Mouse (Mus musculus) urinary bladder, postnatal 25 days (tissue): Measurements from ENCODE around the gene Pip5k1a.
"Not testable (repeated sequence)": the region's sequence is repeated elsewhere in the genome, so short reads cannot be mapped to it uniquely, and the experiment has no call there.

Experiments used
- DNase-seq: peaks from one replicate; pipeline ENCODE4 v3.0.0; 2022; ENCODE audit warnings: low spot score

Pip5k1a gene

DNA sequence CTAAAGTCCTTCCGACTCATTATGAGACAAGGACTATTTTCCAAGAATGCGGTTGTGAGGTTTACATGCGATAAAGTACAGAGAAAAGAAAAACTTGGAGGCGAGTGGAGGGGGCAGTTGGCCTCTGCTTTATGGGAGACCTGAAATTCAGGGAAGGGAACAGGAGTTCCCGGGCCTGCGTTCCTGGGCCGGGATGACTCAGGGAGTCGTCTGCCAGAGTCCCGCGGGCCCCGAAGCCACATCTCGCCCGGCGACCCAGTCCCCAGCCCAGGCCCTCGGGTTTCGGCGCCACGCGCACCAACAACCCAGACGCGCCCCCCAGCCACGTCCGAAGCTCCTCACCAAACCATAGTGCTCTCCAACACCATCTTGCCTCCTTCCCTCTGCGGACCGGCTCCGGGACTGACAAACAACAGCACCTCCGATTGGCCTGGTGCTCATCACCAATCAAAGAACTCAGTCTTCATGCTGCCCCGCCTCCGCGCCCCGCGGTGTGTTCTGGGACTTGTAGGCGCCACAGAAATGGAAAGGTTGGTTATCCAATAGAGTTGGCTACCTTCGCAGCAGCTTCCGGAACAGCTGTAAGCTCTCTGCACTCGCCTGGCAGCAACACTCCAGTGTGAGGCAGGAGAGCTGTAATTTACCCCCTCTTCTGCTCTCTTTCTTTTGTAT, 64.4 kb downstream of the Pip5k1a start, which contains the start of gene Psmd4:
TSS of gene Psmd4 (minus strand) at position 449 of the 672 bp plus-strand sequence.
- DNase-seq = peak; percentile 95

DNA sequence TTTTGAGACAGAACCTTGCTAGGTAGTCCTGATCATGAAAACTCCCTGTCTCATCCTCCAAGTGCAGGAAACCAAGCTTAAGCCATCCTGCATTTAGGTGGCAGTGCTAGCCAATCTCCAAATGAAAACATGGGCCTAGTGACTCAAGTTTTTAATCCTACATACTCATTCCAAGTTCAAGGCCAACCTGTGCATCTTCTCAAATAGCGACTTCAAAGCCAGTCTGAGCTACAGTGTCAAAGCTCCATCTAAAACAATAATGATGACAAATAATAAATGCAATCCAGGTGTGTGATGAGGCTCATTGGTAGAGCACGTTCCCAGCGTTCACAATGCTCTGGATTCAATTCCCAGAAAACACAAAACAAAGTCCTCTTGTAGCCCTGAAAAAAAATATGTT, 65.1 kb downstream of the Pip5k1a start:
- no peak for DNase-seq

DNA sequence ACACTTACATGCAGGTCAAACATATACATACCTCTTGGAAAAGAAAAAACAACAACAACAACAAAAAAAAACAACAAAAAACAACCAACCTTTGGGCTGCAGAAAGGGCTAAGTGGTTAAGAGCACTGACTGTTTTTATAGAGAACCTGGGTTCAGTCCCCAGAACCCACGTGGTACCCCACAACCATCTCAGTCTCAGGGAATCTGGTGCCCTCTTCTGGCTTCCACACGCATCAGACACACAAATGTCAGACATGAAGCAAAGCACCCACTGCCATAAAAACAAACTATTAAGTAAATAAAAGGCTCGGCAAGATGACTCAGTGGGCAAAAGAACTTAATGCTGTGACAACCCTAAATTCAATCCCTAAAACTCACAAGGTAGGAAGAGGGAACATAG, 76.8 kb downstream of the Pip5k1a start:
- no peak for DNase-seq

DNA sequence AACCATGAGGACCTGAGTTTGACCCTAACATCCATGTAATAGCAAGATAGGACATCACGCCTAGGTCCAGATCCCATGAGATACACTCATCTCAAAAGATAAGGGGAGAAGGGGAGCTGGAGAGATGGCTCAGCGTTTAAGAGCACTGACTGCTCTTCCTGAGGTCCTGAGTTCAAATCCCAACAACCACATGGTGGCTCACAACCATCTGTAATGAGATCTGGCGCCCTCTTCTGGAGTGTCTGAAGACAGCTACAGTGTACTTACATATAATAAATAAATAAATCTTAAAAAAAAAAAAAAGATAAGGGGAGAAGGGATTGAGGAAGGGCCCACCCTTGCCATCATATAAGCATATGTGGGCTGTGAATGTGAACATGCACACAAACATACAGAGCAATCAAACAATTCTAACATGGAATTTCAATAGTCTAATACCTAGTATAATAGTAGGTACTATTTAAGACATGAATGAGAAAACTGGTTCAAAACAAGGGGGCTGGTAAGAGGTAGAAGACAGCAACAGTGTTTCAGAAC, 77.4 kb downstream of the Pip5k1a start:
- not testable (repeated sequence) for DNase-seq

DNA sequence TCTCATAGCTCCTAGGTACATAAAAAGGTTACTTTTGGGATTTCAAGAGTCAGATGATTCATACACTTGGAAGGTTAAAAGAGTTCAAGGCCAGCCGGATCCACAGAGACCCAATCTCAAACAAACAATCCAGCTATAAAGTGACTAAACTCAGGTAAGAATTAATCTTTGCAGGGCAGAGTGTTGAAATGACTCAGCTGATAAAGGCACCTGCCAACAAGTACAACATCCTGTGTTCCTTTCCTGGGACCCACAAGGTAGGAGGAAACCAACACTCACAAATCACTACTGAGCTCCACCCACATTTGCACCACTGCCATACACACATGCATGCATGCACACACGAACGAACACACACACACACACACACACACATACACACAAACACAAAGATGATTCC, 78.1 kb downstream of the Pip5k1a start:
- DNase-seq = no peak

DNA sequence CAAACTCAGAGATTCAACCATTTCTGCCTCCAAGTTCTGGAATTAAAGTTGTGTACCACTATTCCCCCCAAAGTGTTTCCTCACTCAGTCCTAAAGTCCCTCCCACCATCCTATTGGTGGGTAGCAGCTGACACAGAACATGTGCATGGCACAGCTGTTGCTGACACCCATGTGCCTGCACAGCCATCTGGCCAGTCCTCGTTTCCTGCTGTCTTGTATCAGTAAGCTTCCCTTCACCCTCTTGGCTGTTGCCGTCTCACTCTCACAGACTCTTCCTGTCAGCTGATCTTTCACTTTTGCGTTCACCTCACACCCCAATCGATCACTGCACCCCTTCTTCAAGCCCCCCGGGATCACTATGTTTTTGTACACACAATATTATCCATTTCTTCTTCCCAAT, 79.0 kb downstream of the Pip5k1a start:
- no peak for DNase-seq

DNA sequence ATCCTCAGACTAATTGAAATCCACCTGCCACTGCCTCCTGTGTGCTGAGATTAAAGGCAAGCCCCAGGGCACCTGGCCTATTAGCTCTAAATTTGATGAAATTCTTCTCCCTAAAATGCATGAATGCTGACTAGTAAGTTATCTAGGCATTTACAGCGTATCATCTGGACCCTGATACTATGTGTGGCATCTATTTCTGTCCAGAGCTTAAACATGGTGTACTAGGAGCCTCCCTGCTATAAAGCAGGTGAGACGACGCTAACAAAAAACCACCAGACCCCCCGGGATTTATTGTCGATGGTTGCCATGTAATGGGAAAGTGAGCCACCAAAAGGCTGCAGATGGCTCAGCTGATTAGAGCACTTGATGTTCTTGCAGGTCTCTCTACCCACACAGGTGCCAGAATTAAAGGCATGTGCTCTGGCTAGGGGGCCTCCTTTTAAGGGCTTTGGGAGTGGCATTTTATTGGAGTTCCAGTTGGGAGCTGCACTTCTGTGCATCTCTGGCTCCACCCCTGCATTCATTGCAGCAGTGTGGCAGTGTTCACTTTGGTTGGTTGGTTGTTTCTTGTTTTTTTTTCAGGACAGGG, 79.6 kb downstream of the Pip5k1a start:
- no peak for DNase-seq

DNA sequence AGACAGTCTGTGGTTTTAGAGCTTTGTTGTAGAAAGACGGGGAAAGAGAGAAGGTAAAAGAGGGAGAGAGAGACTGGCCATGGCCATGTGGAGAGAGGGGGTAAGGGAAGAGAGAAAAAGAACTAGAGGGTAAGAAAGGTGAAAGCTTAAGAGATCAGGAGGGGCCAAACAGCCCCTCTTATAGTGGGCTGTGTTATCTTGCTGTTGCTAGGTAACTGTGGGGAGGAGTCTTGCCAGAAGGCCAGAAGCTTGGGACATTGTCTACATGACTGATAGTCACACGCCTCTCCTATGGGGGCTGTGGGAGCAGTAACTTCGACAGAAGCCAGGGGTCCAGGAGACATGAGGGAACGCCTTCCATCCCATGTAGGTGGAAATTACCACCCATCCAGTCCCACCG, 81.5 kb downstream of the Pip5k1a start:
- DNase-seq = no peak

DNA sequence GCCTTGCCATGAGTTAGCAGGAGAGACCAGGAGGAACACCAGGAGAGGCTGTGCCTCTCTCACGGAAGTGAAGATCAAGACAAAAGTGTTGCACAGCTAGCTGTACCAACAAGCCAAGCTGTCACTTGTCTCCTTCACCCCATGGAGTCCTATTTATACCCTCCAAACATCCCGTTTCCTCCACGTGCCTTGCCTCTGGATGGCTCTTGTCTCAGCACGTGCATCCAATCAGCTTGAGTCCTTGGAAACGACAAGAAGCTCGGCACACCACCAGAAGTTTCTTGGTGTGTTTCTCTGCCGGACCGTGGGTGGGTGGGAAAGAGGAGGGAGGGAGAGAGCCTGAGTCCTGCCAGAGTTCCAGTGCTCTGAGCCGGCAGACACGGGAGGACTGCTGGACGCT, 82.2 kb downstream of the Pip5k1a start:
- no peak for DNase-seq

DNA sequence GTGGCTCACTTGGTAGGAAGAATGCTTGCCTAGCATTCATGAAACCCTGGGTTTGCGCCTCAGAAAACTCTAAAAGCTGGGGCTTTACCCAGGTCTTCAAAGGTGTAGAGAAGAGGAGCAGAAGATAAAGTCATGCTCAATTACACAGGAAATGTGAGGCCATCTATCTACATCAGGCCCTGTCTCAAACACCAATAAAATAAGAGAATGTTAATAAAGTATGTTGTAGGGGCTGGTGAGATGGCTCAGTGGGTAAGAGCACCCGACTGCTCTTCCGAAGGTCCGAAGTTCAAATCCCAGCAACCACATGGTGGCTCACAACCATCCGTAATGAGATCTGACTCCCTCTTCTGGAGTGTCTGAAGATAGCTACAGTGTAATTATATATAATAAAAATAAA, 85.8 kb downstream of the Pip5k1a start:
- DNase-seq = not testable (repeated sequence)

DNA sequence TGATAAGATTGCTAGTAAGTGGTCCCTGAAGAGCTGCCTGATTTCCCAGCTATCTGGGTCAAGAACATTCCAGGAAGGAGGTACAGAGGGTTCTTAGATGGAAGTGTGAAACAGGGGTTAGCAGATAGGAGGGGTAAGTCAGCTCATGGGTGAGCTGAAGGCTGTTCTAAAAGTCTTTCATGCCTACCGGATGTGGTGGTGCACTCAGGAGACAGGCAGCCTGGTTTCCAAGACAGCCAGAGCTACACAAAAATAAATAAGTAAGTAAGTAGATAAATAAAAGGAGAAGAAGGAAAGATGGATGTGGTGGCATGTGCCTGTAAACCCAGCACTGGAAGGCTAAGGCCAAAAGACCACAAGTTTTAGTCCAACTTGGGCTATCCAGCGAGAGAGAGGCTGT, 88.0 kb downstream of the Pip5k1a start:
- DNase-seq = no peak

DNA sequence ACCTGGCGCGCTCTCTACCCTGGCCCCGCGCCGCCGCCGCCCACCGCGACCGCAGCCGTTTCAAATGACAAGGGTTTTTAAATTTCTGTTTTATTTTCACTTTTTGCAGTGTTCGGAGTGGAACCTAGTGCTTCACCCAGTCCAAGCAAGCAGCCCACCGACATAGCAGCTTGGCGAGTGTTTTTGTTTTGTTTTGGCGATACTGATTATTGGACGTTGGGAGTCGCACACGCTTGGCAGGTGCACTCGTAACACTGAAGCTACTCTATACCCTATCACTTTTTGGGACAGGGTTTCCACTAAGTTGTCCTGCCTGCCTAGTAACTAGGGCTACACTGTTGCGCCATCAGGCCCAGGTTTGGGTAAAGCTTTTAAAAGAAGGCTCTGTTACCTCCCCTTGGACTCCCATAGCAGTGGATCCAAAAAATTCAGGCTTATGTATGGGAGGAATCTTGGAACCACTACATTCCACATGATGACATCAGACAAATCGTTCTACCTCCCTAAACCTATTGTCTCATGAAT, 90.1 kb downstream of the Pip5k1a start:
- DNase-seq = no peak

DNA sequence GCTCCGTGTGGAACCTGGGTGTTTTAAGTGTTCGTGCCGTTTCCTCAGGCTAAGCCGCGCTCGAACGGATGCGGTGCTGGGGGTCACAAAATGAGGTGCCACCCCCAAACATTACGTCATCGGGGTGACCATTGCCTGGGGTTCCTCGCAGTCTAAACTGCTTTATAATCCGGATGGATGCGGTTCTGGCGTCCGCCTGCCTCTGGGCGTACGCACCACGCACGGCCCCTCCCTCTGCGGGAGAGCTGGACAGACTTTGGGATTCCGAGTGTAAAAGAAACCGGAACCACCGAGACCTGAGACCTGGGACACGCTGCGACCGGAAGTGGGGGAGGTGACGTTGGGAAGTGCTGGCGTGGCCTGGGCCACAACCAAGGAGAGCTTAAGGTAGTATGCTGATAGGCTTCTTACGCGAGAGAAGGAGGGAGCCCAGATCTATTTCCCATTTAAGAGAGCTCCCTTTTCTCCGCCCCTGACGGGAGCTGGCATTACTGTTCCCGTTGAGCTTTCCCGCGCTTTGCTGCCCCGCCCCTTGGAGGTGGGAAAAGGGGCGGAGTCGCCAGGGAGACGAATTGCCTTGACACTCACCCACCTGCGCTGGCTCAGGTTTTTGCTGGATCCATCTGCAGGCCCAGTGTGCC, 90.7 kb downstream of the Pip5k1a start:
- peak; percentile 90 for DNase-seq

DNA sequence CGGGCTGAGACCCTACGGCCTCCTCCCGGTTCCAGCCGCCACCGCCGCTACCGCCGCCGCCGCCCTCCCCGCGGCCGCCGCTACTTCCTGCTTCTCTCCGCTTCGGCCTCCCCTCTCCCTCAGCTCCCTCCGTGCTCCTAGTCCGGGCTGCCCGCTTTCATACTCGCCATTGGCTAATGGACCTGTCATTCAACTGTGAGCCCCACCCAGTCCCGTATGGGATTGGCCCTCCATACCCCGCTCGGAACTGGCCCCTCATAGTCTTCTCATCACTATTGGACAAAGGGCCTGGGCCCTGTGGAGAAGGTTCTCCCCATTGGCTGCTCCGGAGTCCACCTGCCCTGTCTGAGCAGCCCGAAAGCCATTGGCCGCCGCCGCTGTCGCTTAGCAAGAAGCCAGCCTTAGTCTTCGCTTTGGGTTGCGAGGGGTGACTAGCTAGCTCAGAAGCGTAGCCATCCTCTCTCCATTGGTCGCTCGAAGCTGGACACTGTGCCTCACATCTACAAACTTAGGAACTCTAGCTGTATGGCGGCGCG, 91.3 kb downstream of the Pip5k1a start, which contains the start of gene Zfp687:
TSS of gene Zfp687 (minus strand) at position 112 of the 536 bp plus-strand sequence.
- peak; percentile 96 for DNase-seq

DNA sequence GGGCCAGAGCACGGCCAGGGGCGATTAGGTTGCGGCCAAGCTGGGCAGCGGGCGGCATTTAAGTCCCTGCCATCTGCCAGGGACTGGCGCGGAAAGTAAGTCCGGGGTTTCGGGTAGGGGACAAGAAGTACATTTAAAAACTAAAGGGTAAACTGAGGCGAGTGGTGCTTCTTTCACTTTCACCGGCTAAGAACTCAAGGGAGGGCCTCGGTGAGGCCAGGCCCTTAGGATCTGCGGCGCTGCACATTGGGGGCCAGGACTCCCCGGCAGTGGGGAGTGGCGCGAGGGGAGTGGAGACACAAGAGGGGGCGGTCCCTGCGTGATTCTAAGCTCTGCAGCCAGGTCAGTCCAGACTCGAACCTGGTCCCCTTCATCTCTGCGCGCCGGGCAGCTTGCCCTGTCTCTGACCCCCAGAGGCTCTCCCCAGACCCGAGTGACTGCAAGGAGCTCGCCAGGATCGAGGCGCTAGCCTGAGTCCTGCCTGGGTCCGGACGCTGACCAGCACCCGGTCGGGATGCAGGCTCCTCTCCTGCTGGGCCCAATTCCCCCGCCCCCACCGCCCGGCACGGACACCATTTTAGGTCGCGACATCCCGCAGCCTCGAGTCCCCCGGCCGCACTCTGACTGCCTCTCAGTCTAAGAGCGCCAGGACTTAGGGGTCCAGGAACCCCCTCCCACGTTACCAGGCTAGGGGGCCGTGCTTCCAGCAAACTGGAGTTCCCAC, 92.1 kb downstream of the Pip5k1a start:
- peak; percentile 41 for DNase-seq

DNA sequence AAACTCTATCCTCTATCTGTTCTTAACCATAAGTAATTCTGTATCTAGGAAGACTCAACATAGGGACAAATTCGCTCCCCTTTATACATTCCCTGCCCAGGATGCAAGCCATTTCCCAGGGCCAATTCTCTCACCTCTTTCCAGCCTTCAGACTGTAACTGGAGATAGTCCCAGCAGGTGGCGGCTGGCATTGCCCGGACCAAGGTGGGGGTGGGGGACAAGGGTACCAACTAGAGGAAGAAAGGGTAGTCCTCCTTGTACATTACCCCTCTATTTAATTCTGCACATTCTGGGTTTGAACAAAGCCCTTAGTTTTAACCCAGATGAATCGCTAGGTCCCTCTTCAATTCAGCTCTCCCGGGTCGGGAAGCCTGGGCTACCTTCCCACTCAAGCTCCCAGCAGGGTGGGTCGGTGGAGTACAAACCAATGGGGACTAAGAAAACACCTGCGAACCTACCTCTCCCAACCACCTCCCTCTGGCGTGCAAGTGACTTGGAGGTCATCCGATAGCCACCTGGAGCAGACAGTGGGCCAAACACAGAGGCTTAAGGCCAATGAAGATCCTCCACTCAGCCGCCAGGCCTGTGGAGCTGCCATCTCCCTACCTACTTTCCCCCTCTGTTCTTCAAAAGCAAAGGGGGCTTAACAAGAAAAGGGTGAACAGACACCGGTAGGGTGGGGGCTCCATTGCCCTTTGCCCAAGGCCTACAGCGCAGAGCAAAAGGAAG, 92.9 kb downstream of the Pip5k1a start:
- DNase-seq = no peak

DNA sequence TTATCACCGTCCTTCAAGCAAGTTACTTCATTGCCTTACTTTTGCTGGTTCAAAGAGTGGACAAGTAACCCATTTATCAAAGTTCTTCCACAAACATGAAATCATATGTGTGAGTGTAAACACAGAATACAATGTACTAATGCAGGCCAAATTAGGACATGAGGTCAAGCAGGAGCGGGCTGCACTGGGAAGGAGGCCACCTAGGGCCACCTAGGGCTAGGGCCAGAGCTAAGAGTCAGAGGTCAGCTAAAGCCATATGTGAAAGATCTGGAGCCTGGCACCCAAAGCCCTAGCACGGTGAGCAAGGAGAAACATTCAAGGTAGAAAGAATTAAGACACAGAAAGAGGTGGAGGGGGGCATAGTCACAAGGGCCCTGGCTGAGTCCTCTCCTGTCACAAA, 93.7 kb downstream of the Pip5k1a start:
- no peak for DNase-seq

DNA sequence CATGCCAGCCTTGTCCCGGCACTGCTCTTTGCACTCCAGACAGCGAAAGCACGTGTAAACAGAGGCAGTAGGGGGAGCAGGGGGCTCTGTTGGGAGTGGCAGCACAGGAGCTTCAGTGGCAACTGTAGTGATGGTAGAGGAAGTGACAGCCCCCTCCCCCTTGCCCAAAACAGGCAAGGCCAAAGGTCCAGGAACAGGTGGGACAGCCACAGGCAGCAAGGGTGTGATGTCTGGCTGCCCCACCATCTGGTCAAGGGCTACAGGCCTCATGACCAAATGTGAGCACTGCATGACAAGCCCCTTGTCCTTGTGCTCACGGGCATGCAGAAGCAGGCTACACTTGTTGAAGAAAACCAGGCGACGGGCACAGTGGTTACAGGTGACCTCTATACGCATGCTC, 96.3 kb downstream of the Pip5k1a start:
- no peak for DNase-seq
